Mouse (Mus musculus) kidney, postnatal 14 days (tissue): ENCODE measurements around the gene Col5a1.
A peak's percentile ranks its signal among the peaks of the same experiment; 100 is the strongest.

ENCODE experiments used
- DNase-seq: peaks from one replicate; pipeline ENCODE4 v3.0.0; 2022; ENCODE audit warnings: mixed read lengths

The Col5a1 gene

DNA sequence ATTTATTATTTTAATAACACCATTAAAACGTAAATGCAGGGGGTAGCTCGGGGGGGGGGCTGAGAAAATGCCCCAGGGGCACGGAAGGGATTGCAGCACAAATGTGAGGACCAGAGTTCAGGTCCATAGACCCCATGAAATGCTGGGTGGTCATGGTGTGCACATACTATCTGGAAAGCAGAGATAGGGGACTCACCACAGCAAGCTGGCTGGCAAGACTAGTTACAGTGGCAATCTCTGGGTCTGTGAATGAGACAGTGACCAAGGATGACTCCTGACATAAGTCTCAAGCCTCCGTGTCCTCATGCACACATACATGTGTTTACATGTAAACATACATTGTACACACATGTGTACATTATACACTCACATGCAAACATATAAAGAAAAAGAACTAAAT lies 90.3 kb downstream of the Col5a1 start:
- no peak for DNase-seq

DNA sequence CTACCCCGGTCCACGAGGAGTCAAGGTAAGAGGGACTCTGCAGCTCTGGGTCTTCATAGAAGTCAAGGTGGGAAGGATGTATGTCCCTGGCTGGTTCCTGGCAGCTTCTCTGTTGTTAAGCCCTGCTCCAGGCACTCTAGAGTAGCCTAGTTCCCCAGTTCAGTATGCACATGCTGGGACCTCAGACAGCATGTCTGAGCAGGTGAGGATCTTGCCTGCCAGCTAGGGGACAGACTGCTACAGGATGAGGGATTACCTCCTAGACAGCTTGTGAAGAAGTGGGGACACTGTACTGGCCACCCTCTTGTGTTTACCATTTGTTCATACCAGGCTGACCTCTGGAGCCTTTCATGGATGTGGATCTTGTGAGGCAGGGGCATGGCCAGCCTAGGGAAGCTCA lies 94.8 kb downstream of the Col5a1 start:
- no peak for DNase-seq

DNA sequence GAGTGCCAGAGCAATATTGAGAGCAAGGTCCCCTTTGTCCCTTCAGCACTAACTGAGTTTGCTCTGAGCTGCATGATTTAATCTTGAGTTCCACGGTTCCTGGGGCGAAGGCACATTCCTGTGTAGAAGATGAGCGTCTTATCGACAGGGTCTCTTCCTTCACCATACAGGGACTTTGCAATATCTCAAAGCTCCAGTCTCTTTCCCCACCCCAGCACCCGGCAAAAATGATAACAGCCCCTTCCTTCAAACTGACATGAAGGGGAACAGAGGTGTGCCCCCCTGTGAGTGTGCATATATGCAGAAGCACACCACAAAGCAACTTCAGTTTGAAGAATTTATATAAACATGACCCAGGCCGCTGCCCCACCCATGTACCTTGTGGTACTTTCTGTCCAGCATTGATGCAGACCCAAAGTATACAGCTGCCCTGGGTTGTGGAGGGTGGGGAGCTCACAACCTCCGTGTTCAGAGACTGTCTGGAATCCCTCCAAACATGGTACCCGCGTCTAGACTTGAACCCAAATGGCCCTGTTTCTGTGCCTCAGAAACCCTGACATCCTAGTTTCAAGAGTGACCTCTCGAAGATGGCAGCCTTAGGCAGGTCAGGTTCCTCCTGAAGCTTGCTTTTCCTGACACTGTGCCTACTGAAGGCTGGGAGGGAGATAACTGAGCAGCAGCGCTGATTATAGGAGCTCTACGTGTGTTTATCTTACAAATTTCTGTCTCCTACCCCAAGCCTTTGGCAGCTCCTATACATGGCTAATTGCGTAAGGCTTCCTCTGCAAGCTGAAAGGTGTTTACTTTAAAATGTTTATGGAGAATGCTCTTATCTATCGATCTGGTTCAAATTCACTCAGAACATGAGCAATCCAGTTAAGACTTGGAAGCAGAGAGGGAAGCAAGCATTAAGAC lies 95.7 kb downstream of the Col5a1 start:
- no peak for DNase-seq

DNA sequence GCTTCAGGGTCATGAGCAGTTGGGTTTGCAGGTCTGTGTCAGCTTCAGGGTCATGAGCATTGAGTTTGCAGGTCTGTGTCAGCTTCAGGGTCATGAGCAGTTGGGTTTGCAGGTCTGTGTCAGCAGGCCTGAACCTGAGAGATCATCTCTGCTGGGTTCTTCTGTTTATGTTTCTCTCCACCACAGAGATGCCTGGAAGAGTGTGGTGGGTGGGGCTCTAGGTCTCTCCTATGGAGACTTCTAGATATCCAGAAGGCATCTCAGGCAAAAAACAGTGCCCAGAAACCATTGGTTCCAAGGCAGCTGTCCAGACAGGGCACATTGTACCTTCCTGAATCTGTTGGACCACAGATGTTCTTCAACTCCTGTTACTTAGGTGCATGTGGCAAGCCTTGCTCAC lies 96.9 kb downstream of the Col5a1 start:
- no peak for DNase-seq

DNA sequence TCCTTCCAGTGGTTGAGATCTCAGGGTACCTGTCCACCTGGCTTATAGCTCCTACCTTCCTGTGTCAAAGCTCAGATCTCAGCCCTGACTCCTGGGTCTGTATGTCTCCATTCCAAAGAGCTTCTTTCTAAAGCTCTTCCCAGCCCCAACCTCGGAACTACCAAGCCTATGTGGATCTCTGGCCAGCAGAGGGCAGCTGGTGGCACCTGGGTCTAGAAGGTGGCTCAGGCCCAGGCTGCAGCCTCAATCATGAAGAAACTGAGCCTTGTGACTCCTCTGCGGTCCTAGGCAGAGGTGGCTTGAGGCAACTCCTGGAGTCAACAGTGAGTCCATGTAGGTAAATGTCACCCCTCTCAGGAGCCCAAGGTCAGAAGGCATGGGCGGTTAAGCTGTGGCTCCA lies 97.7 kb downstream of the Col5a1 start:
- DNase-seq = peak; percentile 42

DNA sequence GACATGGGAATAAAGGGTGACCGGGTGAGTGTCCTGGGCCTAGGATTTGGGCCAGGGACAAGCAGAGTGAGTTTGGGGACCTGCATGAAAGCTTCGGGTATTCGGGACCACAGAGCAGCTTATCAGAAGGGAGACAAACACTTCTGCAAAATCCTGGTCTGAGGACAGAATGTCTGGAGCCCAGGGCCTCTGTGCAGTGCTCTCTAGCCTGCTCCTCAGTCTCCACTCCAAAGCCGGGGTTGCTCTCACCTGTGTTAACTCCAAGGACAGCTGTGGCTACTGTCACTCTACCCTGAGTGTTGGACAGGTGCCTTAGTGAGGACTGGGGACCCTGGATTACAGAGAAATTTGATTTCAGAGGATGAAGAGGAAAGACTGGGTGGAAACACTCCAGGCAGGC lies 100.5 kb downstream of the Col5a1 start:
- DNase-seq = no peak

DNA sequence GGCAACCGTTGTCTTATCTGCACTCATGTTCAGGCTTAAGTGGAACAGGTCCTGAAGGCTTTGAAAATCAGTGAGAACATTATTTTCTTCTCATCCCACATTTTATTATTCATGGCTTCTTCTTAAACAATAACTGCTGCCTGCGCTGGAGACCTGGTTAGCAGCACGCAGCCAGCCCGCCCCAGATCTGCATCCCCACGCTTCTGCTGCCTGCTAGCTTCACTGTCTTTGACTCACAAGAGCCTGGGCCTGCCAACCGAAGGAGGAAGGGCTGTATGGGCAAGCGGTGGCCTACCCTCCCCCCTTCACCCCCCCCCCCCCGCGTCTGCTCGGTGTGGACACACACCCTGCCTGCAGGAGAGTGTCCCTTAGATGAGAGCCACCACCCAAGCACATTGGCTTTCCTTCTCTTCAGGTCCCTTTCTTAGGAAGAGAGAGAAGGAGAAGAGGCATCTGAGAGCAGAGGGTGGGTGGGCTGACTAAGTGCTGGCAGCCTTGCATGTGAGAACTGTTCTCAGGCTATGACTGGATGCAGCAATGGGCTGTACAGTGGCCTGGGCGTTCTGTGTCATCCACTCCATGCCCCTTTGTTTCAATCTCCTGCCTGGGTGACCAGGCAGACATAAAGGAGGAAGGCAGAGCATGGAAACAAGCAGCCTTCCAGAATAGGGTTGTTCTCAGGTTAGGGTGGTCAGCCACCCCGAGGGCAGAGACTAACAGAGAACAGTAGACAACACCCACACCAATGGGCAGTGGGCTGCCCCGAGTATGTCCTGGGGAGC lies 104.4 kb downstream of the Col5a1 start:
- no peak for DNase-seq

DNA sequence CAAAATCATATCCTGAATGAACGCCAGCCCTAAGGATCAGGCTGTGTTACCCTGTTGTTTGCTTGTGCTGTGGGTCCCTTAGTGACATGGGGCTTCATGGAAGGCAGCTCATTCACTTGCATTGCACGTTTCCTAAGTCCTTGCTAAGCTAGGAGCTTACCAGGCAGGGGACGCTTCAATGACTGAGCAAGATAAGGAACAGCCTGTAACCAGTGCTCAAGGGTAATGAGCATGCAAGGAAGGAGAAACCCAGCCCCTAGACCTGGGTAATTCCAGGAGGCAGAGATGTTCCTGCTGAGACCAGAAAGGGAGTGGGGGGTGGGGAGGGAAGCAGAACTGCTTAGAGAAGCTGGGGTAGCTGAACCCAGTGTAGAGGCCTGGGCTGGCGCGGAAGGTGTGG lies 107.2 kb downstream of the Col5a1 start:
- peak; percentile 22 for DNase-seq

DNA sequence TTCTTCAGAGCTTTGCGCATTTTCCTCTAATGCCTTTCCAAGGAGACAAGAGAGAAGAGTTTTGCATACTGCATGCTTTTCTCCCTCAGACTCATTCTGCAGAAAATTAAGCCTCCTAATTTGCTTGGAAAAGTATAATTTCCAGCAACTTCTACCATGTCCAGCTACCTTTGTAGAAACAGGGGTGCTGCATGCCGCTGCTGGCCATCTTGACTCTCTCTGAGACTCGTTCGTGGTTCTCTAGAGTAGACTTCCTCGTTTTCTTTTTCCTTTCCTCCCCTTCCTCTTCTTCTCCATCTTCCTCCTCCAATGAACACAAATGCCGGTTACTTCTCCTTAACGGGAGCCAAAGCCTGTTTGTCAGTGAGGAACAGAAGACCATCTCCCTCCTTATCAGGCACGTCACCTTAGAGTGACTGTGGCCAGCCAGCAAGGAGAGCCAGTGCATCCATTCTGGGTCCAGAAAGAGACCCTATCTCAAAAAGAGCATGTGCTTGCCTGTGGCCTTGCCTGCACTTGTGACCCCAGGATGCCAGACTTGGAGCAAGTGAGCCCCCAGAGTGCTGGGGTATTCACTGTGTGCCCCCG lies 113.9 kb downstream of the Col5a1 start:
- DNase-seq = no peak

DNA sequence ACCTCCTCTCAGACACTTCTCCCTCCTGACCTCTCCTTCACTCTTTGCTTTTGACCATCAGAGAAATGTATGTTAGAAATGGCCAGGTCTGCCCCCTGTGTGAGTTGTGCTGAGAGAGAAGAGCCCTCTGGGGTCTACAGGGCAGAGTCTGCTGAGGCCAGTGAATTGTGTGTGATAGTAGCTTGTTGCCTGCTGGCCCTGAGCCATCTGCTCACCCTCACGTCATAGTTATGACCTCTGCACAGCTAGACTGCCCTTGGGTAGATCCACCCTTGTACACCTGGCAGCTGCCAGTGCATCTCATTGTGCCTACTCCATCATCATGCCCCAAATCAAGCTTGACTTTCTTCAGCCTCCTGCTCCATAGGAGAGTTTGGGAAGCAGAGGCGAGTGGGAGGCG lies 114.4 kb downstream of the Col5a1 start:
- DNase-seq = no peak

DNA sequence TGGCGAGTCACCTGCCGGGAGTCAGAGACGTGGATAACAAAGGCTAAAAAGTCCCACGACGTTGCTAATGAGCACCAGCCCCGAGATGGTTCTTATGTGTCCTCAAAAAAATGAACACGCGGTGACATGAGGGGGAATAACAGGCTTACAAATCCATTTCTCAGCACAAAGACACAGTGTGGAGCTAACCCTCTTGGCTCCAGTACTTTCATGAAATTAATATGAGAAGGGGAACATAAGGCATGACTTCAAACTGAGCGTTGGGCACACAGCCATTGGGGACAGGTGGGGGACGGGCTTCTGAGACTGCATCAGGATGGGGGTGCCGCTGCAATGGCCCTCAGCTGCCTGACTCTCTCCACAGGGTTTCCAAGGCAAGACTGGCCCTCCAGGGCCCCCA lies 115.0 kb downstream of the Col5a1 start:
- DNase-seq = no peak

DNA sequence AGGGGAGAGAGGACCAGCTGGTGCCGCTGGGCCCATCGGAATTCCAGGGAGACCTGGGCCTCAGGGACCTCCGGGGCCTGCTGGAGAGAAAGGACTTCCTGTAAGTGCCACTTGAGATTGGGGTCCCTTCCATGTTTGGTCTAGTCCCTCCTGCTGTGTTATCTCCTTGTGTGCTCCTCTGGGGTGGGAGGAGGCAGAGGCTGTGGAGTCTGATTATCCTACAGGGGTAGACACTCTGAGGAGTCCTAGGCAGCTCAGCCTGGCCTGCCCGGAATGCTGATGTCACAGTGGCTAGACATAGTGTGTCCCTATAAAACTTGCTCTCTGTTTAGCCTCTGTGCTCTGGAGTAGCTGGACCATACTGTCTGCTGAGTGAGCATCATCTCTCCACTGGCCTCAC lies 119.0 kb downstream of the Col5a1 start:
- DNase-seq = no peak

DNA sequence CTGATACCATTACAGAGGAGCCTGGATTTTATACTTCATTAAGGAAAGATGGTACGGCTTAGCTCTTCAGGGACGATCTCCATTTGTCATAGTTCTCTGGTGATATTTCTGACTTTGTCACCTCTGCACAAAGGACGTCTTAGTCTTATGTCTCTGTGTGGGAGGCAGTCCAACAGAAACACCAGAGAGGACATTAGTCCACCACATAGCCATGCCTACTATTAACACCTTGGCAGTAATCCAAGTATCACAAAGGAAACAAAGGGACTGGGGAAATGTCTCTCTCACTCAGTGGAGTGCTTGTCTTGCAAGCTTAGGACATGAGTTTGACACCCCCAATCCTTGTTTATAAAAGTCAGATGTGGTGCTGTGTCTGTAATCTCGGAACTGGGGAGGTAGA lies 122.0 kb downstream of the Col5a1 start:
- peak; percentile 17 for DNase-seq

DNA sequence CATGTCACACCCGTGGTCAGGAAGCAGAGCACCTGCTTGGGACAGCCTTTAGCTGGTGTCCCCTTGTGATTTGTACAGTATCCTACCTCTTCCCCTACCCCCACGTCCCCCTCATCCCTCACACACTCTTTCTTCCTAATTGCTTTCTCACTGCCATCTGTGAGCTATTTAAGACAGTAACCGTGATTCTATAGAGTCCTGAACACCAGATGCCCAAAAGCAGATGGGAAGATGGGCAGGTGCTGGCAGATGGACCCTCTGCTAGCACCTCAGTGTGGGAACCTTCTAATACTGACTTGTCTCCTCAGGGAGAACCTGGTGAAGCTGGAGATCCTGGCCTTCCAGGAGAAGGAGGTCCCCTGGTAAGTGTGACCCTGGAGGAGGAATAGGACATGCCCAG lies 126.1 kb downstream of the Col5a1 start:
- no peak for DNase-seq

DNA sequence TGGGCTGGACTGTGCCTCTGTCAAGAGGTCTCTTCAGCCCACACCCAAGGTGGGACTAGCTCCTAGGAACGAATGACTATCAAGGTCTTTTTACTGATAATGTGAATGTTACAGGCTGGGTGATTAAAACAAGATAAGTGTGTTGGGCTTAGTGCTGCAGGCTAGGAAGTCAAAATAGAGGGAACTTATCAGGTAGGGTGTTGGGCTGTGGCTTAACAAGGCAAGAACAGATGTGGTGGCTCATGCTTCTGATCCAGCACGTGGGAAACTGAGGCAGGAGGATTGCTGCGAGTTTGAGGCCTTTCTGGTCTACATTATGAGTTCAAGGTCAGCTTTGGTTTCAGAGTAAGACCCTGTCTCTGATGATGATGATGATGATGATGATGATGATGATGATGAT lies 128.6 kb downstream of the Col5a1 start:
- DNase-seq = no peak

DNA sequence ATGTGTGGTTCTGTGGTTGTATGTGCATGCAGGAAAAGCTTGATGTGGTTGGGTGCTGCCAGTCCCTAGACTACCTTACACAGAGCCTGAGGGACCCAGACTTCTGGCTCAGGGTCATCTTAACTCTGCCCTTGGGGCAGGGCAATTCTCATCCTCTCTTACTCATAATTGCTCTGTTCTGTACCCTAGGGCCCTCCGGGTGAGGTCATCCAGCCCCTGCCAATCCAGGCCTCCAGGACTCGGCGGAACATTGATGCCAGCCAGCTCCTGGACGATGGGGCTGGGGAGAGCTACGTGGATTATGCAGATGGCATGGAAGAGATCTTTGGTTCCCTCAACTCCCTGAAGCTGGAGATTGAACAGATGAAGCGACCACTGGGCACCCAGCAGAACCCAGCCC lies 138.2 kb downstream of the Col5a1 start:
- no peak for DNase-seq

DNA sequence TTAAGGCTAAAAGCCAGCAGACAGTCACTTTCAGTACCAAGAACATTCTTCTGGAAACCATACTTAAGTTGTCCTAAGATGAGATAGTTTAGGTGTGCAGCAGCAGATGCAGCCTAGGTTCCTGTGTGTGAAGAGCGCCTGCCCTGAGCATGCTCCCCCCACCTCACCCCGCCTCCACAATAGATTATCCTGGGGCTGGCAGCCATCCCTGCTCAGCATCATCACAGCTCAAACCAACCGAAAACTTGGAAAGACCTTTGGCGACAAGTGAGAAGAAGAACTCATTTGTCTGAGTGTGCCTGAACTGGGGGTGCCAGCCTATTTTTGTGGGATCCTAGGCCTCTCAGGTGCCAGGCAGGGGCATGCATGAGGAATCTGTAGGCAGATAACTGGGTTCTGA lies 139.6 kb downstream of the Col5a1 start:
- DNase-seq = no peak

DNA sequence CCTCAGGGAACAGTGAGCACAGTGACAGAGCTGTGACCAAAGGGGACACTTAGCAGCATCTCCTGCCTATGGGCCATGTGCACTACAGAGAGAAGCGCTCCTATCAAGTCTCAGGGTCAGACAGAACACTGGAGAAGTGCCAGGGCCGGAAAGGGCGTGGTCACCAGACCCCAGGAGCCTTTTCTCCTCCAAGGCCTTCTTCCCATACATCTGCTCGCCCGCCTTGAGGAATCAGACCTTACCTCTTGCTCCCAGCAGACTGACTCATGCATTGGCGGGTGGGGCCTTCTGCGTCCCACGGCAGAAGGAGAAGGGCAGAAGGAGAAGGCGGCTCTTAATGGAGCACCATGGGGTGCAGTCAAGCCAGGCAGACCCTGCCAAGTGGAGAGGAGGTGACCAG lies 145.6 kb downstream of the Col5a1 start:
- DNase-seq = no peak

DNA sequence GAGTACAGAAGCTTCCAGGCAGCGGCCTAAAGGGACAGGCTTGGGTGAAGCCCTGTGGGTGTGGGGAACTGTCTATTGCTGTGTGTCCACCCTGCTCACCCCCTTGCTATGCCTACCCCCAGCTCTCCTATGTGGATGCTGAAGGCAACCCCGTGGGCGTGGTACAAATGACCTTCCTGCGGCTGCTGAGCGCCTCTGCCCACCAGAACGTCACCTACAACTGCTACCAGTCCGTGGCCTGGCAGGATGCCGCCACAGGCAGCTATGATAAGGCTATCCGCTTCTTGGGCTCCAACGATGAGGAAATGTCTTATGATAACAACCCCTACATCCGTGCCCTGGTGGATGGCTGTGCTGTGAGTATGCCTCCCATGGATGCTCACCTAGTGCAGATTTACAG lies 146.2 kb downstream of the Col5a1 start:
- no peak for DNase-seq

DNA sequence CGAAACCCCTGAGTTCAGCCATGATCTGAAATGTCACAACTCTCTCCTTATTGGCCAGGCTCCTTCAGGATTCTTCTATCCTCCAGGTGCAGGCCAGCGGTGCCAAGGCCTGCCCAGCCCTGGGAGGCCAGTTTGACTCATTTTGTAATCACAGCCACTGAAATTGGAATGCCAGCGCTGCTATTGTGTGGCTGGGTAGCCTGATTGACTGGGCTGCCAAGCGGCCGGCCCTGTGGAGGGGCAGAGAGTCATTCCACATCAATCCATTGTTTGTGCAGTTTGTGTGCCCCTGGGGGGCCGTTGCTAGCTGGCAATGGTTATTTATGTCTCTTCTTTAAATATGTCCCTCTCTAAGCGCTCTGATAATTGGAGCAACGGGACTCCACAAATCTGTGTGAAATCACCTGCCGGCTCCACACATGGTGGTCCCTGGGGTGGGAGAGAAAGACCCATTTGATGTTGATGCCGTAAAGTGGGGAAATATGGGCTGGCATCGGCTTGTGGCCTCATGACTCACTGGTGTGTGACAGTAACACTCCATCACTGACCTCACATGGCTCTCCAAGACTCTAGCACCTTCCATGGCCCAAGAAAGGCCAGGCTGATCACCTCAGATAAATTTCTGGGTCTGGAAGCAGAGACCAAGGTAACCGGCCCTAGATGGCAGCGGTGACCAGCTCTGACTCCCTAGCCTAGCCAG lies 147.9 kb downstream of the Col5a1 start:
- no peak for DNase-seq

DNA sequence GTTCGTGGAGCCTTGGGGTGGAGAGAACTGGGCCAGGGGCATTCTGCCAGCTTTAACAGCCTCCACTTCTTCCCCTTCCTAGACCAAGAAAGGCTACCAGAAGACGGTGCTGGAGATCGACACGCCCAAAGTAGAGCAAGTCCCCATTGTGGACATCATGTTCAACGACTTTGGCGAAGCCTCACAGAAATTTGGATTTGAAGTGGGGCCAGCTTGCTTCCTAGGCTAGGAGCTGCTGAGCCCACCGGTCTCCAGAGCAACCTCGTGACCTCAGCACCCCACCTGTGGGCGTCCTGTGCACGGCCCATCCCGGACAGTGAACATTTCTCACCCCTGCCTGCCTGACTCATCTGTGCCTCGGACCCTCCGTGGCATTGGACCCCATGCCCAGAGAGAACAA lies 150.6 kb downstream of the Col5a1 start:
- no peak for DNase-seq

DNA sequence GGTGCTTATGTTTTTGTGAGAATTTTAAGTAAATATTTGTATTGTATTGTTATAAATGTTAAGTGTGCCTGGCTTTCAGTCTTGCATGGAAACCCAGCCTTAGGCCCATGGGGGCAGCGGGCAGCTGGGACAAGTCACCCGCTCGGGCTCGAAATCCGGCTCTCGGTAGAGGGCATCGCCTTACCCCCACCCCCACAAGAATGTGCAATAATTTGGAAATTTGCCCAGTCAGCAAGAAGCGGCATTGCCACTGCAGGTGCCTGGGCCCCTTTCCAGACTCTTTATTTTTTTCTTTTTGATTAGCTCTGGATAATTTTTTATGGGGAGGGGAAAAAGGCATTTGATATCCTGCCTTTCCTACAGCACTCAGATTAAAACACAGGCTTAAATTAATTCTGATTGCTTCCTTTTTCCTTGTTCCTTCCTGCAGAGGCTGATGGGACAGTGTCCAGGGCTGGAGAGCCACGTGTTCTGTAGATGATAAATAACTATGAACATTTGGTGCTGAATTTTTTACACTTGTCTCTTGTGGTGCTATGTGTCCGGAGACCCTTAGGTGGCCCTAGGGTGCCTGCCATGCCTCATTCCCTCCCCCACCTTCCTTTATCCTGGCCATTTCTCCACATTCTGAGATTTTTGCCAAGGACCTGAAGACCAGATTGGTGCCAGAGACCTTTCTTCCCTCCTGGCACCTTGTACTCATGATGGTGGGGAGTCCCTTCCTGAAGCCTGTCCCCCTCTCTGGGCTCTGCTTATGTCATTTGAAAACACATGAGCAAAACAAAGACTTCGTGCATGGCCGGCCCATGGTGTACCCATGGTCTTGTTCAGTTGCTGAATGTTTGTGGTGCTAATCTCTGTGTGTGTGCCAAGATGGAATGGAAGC lies 151.5 kb downstream of the Col5a1 start:
- peak; percentile 60 for DNase-seq
